Mouse (Mus musculus): ENCODE data around the gene Tdrkh.
A peak's percentile ranks its signal among the peaks of the same experiment; 100 is the strongest.

Gene Tdrkh

GRCm38 (mm10) chr3:94449377-94449776, 36.3 kb downstream of the Tdrkh start:
- no peak for ATAC-seq (ENCODE audit: insufficient number of reproducible peaks, low FRiP score, low TSS enrichment)

- ATAC-seq (ENCODE audit: insufficient number of reproducible peaks, low FRiP score, low TSS enrichment): peak; percentile 91
These were observed 43.5 kb downstream of the Tdrkh start for GRCm38 (mm10) chr3:94456529-94457000.

GRCm38 (mm10) chr3:94457055-94457454, 44.0 kb downstream of the Tdrkh start:
- no peak for ATAC-seq (ENCODE audit: insufficient number of reproducible peaks, low FRiP score, low TSS enrichment)

- no peak for ATAC-seq (ENCODE audit: insufficient number of reproducible peaks, low FRiP score, low TSS enrichment)
These were observed 46.8 kb downstream of the Tdrkh start for GRCm38 (mm10) chr3:94459834-94460233.

GRCm38 (mm10) chr3:94463926-94464578, 51.0 kb downstream of the Tdrkh start:
- no peak for ATAC-seq (ENCODE audit: insufficient number of reproducible peaks, low FRiP score, low TSS enrichment)

GRCm38 (mm10) chr3:94465632-94466430, 52.8 kb downstream of the Tdrkh start:
- ATAC-seq (ENCODE audit: insufficient number of reproducible peaks, low FRiP score, low TSS enrichment): no peak

- no peak for ATAC-seq (ENCODE audit: insufficient number of reproducible peaks, low FRiP score, low TSS enrichment)
These were observed 55.9 kb downstream of the Tdrkh start for GRCm38 (mm10) chr3:94468931-94469330.

GRCm38 (mm10) chr3:94472447-94473114, 59.5 kb downstream of the Tdrkh start:
- ATAC-seq (ENCODE audit: insufficient number of reproducible peaks, low FRiP score, low TSS enrichment): no peak

GRCm38 (mm10) chr3:94473115-94473505, 60.0 kb downstream of the Tdrkh start:
- no peak for ATAC-seq (ENCODE audit: insufficient number of reproducible peaks, low FRiP score, low TSS enrichment)

GRCm38 (mm10) chr3:94473567-94474232, 60.6 kb downstream of the Tdrkh start:
- no peak for ATAC-seq (ENCODE audit: insufficient number of reproducible peaks, low FRiP score, low TSS enrichment)

- ATAC-seq (ENCODE audit: insufficient number of reproducible peaks, low FRiP score, low TSS enrichment): no peak
These were observed 63.4 kb downstream of the Tdrkh start for GRCm38 (mm10) chr3:94476301-94477035.

GRCm38 (mm10) chr3:94477444-94477843, 64.4 kb downstream of the Tdrkh start:
- ATAC-seq (ENCODE audit: insufficient number of reproducible peaks, low FRiP score, low TSS enrichment): 0 out of 2 replicates have a peak, but pooled peaks have one; percentile 3

- ATAC-seq (ENCODE audit: insufficient number of reproducible peaks, low FRiP score, low TSS enrichment): peak; percentile 87
These were observed 64.9 kb downstream of the Tdrkh start, which contains the start of gene Celf3 for GRCm38 (mm10) chr3:94477981-94478422. TSS of gene Celf3 (plus strand) at chr3:94478295.

- no peak for ATAC-seq (ENCODE audit: insufficient number of reproducible peaks, low FRiP score, low TSS enrichment)
These were observed 65.6 kb downstream of the Tdrkh start for GRCm38 (mm10) chr3:94478591-94479169.

- no peak for ATAC-seq (ENCODE audit: insufficient number of reproducible peaks, low FRiP score, low TSS enrichment)
These were observed 66.5 kb downstream of the Tdrkh start for GRCm38 (mm10) chr3:94479564-94479963.

- ATAC-seq (ENCODE audit: insufficient number of reproducible peaks, low FRiP score, low TSS enrichment): no peak
These were observed 67.3 kb downstream of the Tdrkh start, which contains the start of gene Riiad1 for GRCm38 (mm10) chr3:94480291-94480884. TSS of gene Riiad1 (minus strand) at chr3:94480341.

GRCm38 (mm10) chr3:94481429-94481828, 68.4 kb downstream of the Tdrkh start:
- no peak for ATAC-seq (ENCODE audit: insufficient number of reproducible peaks, low FRiP score, low TSS enrichment)

GRCm38 (mm10) chr3:94482764-94483385, 69.8 kb downstream of the Tdrkh start:
- no peak for ATAC-seq (ENCODE audit: insufficient number of reproducible peaks, low FRiP score, low TSS enrichment)

All from cerebellum, adult (tissue).